Comparison of ENCODE assay signal across 9 mouse cellular contexts in genomic region chr6:71268929-71269685, GRCm38 (mm10). TPM values are rescaled to one million over a fixed set of nuclear protein-coding genes. Genes with fewer than 3 reads are reported as not detected.
DNase-seq lines count a peak whose midpoint lies in the region; ATAC-seq and TF ChIP-seq lines count a peak whose summit lies in the region.
"Had no signal": no experiment of that assay in that cellular context is flagged by ENCODE, and none has a peak within 500 bp of the region (broad histone marks: within the 10 kb centered on the region; RNA-seq: fewer than 3 reads in every experiment).

No protein-coding gene starts in this region.

- H3K36me3 ChIP-seq in intestine, embryonic 14.5 days (ENCODE audit: control insufficient read depth, insufficient read depth, low read length) = no peaks in the 10 kb centered on the region
- H3K36me3 ChIP-seq in intestine, embryonic 15.5 days = no peaks in the 10 kb centered on the region
- peaks cover 0 to 26% of the 10 kb centered on the region in 2 experiments; a peak in 3 of 4 replicates for H3K36me3 ChIP-seq in MEL (ENCODE audit: control insufficient read depth in 1 of 2, insufficient read depth in 2 of 2, low read length in 2 of 2)
- H3K36me3 ChIP-seq in heart, adult 2 months (ENCODE audit: control insufficient read depth, insufficient read depth, low read length) = peaks cover 9% of the 10 kb centered on the region

- no peak for TF ChIP-seq POLR2A in MEL (IDR thresholded peaks at IDR 0.05; ENCODE audit: control insufficient read depth in 1 of 2, insufficient read depth in 1 of 2, low read depth in 1 of 2, low read length in 2 of 2, poor library complexity in 1 of 2)
- 0 out of 2 replicates have a peak, but pooled peaks have one; percentile 49 for TF ChIP-seq POLR2A in heart, adult 2 months (IDR thresholded peaks at IDR 0.05; ENCODE audit: insufficient read depth, low read depth, low read length)

- no peak for ATAC-seq in intestine, embryonic 14.5 days (replicated peaks; ENCODE audit: low FRiP score, low TSS enrichment, low read depth)
- ATAC-seq in intestine, embryonic 15.5 days = no peak
- ATAC-seq in megakaryocyte-erythroid progenitor cell, adult 5-6 weeks (replicated peaks; ENCODE audit: low FRiP score, low TSS enrichment, poor library complexity, severe bottlenecking) = peak; percentile 43; the same call in 1 of the 2 replicates

- intact Hi-C loops in heart, adult 2 months (cut with DNase I) = no loop called here
- intact Hi-C loops in left cerebral cortex, postnatal 25 days (cut with DNase I) = loop anchor here (10.0 kb wide), 1 partner anchor 104 kb away; no protein-coding TSS in a partner anchor

- WGBS in intestine, embryonic 14.5 days = 60% methylated on average over 7 of the region's 7 CpGs
- WGBS in intestine, embryonic 15.5 days = 63% methylated on average over 7 of the region's 7 CpGs
- 40% methylated on average over 7 of the region's 7 CpGs for WGBS in heart, adult 2 months

- H3K9me3 ChIP-seq in intestine, embryonic 14.5 days (ENCODE audit: control insufficient read depth, low read length) = no peaks in the 10 kb centered on the region
- no peaks in the 10 kb centered on the region for H3K9me3 ChIP-seq in intestine, embryonic 15.5 days
- no peaks in the 10 kb centered on the region for H3K9me3 ChIP-seq in MEL (replicated peaks; ENCODE audit: insufficient read depth, low read length)

- no peak for TF ChIP-seq EP300 in MEL (IDR thresholded peaks at IDR 0.05; ENCODE audit: low read depth in 1 of 2, low read length in 2 of 2)
- no peak for TF ChIP-seq EP300 in heart, adult 2 months (IDR thresholded peaks at IDR 0.05; ENCODE audit: insufficient read depth, low read depth, low read length)

- H3K79me2 ChIP-seq in MEL (ENCODE audit: control insufficient read depth, insufficient read depth, low read length, poor library complexity) = peaks cover 19% of the 10 kb centered on the region
- no peaks in the 10 kb centered on the region for H3K79me2 ChIP-seq in heart, adult 2 months (replicated peaks; ENCODE audit: control insufficient read depth, insufficient read depth, low read length)

- H3K9ac ChIP-seq in intestine, embryonic 14.5 days (ENCODE audit: low read length) = no peak overlapping the region
- H3K9ac ChIP-seq in intestine, embryonic 15.5 days = no peak overlapping the region
- H3K9ac ChIP-seq in MEL (ENCODE audit: control insufficient read depth, low read depth, low read length, poor library complexity, severe bottlenecking) = peak overlapping the region; percentile 78
- H3K9ac ChIP-seq in heart, adult 2 months (ENCODE audit: low read depth, low read length) = no peak overlapping the region

- peak; percentile 42 for DNase-seq in intestine, embryonic 14.5 days (ENCODE audit: low spot score)
- peak; percentile 87 for DNase-seq in MEL (ENCODE audit: low read depth, low spot score)
- peak in 1 of 2 experiments; percentile 40 for DNase-seq in heart, adult 2 months
- DNase-seq in right cerebral cortex, adult 18-20 months = no peak
- no peak for DNase-seq in left cerebral cortex, adult 8-10 months (ENCODE audit: low spot score in 2 of 2)
- DNase-seq in left cerebral cortex, postnatal 25 days (ENCODE audit: low spot score in 2 of 2) = no peak

- TF ChIP-seq CTCF in MEL (IDR thresholded peaks at IDR 0.05 in 2 of 3, conservative IDR thresholded peaks at IDR 0.05 in 1 of 3; ENCODE audit: control insufficient read depth in 1 of 3, insufficient read depth in 1 of 3, low read depth in 2 of 3, low read length in 3 of 3, poor library complexity in 1 of 3, severe bottlenecking in 1 of 3) = peak; percentile 23 to 69 (median 51); a peak in 5 of 6 replicates
- peak; percentile 55 for TF ChIP-seq CTCF in heart, adult 2 months (IDR thresholded peaks at IDR 0.05)

- no peak overlapping the region for H3K4me3 ChIP-seq in intestine, embryonic 14.5 days (ENCODE audit: low read depth, low read length)
- no peak overlapping the region for H3K4me3 ChIP-seq in intestine, embryonic 15.5 days (replicated peaks)
- peak overlapping the region in 1 of 2 experiments; percentile 21; a peak in 3 of 4 replicates for H3K4me3 ChIP-seq in MEL (ENCODE audit: control insufficient read depth in 1 of 2, insufficient read depth in 1 of 2, low read depth in 2 of 2, low read length in 2 of 2)
- H3K4me3 ChIP-seq in heart, adult 2 months = no peak overlapping the region

- no peak overlapping the region for H3K4me2 ChIP-seq in intestine, embryonic 14.5 days (ENCODE audit: low read length)
- no peak overlapping the region for H3K4me2 ChIP-seq in intestine, embryonic 15.5 days (replicated peaks)

- no peaks in the 10 kb centered on the region for H3K27me3 ChIP-seq in intestine, embryonic 14.5 days (replicated peaks; ENCODE audit: control insufficient read depth, insufficient read depth, low read length)
- H3K27me3 ChIP-seq in intestine, embryonic 15.5 days (replicated peaks) = no peaks in the 10 kb centered on the region
- H3K27me3 ChIP-seq in MEL (ENCODE audit: control insufficient read depth in 1 of 2, insufficient read depth in 2 of 2, low read length in 2 of 2) = no peaks in the 10 kb centered on the region
- no peaks in the 10 kb centered on the region for H3K27me3 ChIP-seq in heart, adult 2 months (ENCODE audit: control insufficient read depth, insufficient read depth, low read length)

- peak; percentile 56 for TF ChIP-seq RAD21 in MEL (IDR thresholded peaks at IDR 0.05; ENCODE audit: low read depth, low read length)

- peaks cover 4% of the 10 kb centered on the region; the same call in 1 of the 2 replicates for H3K4me1 ChIP-seq in intestine, embryonic 14.5 days (replicated peaks; ENCODE audit: control insufficient read depth, insufficient read depth, low read length)
- 0 out of 2 replicates have a peak, but pooled peaks cover 5% of the 10 kb centered on the region for H3K4me1 ChIP-seq in intestine, embryonic 15.5 days (replicated peaks)
- peaks cover 15 to 22% of the 10 kb centered on the region in 2 experiments for H3K4me1 ChIP-seq in MEL (ENCODE audit: control insufficient read depth in 1 of 2, insufficient read depth in 2 of 2, low read length in 2 of 2)
- H3K4me1 ChIP-seq in heart, adult 2 months (ENCODE audit: control insufficient read depth, insufficient read depth, low read length) = peaks cover 4% of the 10 kb centered on the region

- no peak overlapping the region for H3K27ac ChIP-seq in intestine, embryonic 14.5 days (ENCODE audit: low read depth)
- no peak overlapping the region for H3K27ac ChIP-seq in intestine, embryonic 15.5 days
- H3K27ac ChIP-seq in MEL (ENCODE audit: control insufficient read depth, low read depth, low read length) = peak overlapping the region; percentile 99
- H3K27ac ChIP-seq in heart, adult 2 months = peak overlapping the region; percentile 99

TF ChIP-seq in MEL, 35 proteins besides CTCF, POLR2A, EP300 and RAD21 (continues in another document):
- TF ChIP-seq MXI1 (IDR thresholded peaks at IDR 0.05; ENCODE audit: low read depth, low read length) (no peak), ZC3H11A (IDR thresholded peaks at IDR 0.05; ENCODE audit: low read depth, low read length) (peak; percentile 37; the same call in 1 of the 2 replicates), USF1 (IDR thresholded peaks at IDR 0.05; ENCODE audit: low read depth, low read length) (no peak), ETS1 (IDR thresholded peaks at IDR 0.05; ENCODE audit: low read depth, low read length) (peak; percentile 25; the same call in 1 of the 2 replicates), HCFC1 (IDR thresholded peaks at IDR 0.05; ENCODE audit: low read depth, low read length) (peak; percentile 48; the same call in 1 of the 2 replicates), ZNF384 (IDR thresholded peaks at IDR 0.05; ENCODE audit: low read depth, low read length) (no peak), POLR2AphosphoS5 (IDR thresholded peaks at IDR 0.05; ENCODE audit: borderline replicate concordance, low read depth, low read length) (no peak)

RNA-seq across cellular contexts. Expression of gene Krcc1, which starts 2.4 kb away (rescaled TPM):
- 49.6 and 55.7 TPM in 2 replicates for polyA plus RNA-seq in intestine, embryonic 14.5 days (2014; fragmentation: Nextera tagmentation; extraction: Ambion mirVana)
- 62.2 and 72.5 TPM in 2 replicates for polyA plus RNA-seq in intestine, embryonic 15.5 days (2015; fragmentation: Nextera tagmentation; extraction: Ambion mirVana)
- 19.3 and 25.8 TPM in 2 replicates for total RNA-seq in MEL (2012; rRNA removed)
- polyA plus RNA-seq in MEL (2012; ENCODE audit: insufficient read depth in 1 of 2, insufficient read length in 2 of 2, low read depth in 1 of 2, low replicate concordance in 2 of 2, missing spikeins in 1 of 2) = 10 to 100 TPM in 1 of 2 experiments, not detected in 1; 31.6 TPM
- 10 to 100 TPM; 56.1 to 63.5 TPM for total RNA-seq in heart, adult 2 months (2021)
- polyA plus RNA-seq in heart, adult 2 months (2012; rRNA removed) = 10.2 and 16.3 TPM in 2 replicates
- 35.7 and 49.9 TPM in 2 replicates for total RNA-seq in megakaryocyte-erythroid progenitor cell, adult 5-6 weeks (2014; fragmentation: Nextera tagmentation)
- 75.0 and 113 TPM in 2 replicates for total RNA-seq in megakaryocyte-erythroid progenitor cell, adult 5-6 weeks (2017)
- total RNA-seq in left cerebral cortex, adult 8-10 months (2022) = 10 to 100 TPM; 17.5 to 20.5 (median 19.2) TPM
- 10 to 100 TPM; 13.6 to 14.9 TPM for total RNA-seq in left cerebral cortex, postnatal 25 days (2021)

RNA-seq across cellular contexts. Expression of gene Smyd1, which starts 52.9 kb away (rescaled TPM):
- polyA plus RNA-seq in intestine, embryonic 14.5 days (2014; fragmentation: Nextera tagmentation; extraction: Ambion mirVana) = 0.56 and 0.78 TPM in 2 replicates
- 0.27 and 0.57 TPM in 2 replicates for polyA plus RNA-seq in intestine, embryonic 15.5 days (2015; fragmentation: Nextera tagmentation; extraction: Ambion mirVana)
- 0.07 TPM in 1 of 2 replicates, not detected in the other for total RNA-seq in MEL (2012; rRNA removed)
- polyA plus RNA-seq in MEL (2012; ENCODE audit: insufficient read depth in 1 of 2, insufficient read length in 2 of 2, low read depth in 1 of 2, low replicate concordance in 2 of 2, missing spikeins in 1 of 2) = under 1 TPM in 1 of 2 experiments, not detected in 1; 0.19 TPM
- 100 to 1,000 TPM; 325 to 352 TPM for total RNA-seq in heart, adult 2 months (2021)
- 192 and 372 TPM in 2 replicates for polyA plus RNA-seq in heart, adult 2 months (2012; rRNA removed)
- not detected in 2 replicates for total RNA-seq in megakaryocyte-erythroid progenitor cell, adult 5-6 weeks (2014; fragmentation: Nextera tagmentation)
- total RNA-seq in megakaryocyte-erythroid progenitor cell, adult 5-6 weeks (2017) = not detected in 2 replicates
- total RNA-seq in left cerebral cortex, adult 8-10 months (2022) = 1 to 10 TPM in 1 of 4 experiments, under 1 TPM in 3; 0.27 to 1.7 (median 0.75) TPM
- 1 to 10 TPM in 1 of 2 experiments, under 1 TPM in 1; 0.96 to 2.4 TPM for total RNA-seq in left cerebral cortex, postnatal 25 days (2021)

RNA-seq across cellular contexts. Expression of gene Cd8b1, which starts 53.5 kb away (rescaled TPM):
- polyA plus RNA-seq in intestine, embryonic 14.5 days (2014; fragmentation: Nextera tagmentation; extraction: Ambion mirVana) = 0.16 TPM in 1 of 2 replicates, not detected in the other
- 0.21 TPM in 1 of 2 replicates, not detected in the other for polyA plus RNA-seq in intestine, embryonic 15.5 days (2015; fragmentation: Nextera tagmentation; extraction: Ambion mirVana)
- not detected in 2 replicates for total RNA-seq in MEL (2012; rRNA removed)
- polyA plus RNA-seq in MEL (2012; ENCODE audit: insufficient read depth in 1 of 2, insufficient read length in 2 of 2, low read depth in 1 of 2, low replicate concordance in 2 of 2, missing spikeins in 1 of 2) = not detected
- total RNA-seq in heart, adult 2 months (2021) = under 1 TPM in 1 of 2 experiments, not detected in 1; 0.31 TPM
- 0.51 and 1.2 TPM in 2 replicates for polyA plus RNA-seq in heart, adult 2 months (2012; rRNA removed)
- total RNA-seq in megakaryocyte-erythroid progenitor cell, adult 5-6 weeks (2014; fragmentation: Nextera tagmentation) = 0.49 TPM in 1 of 2 replicates, not detected in the other
- total RNA-seq in megakaryocyte-erythroid progenitor cell, adult 5-6 weeks (2017) = not detected in 2 replicates
- not detected for total RNA-seq in left cerebral cortex, adult 8-10 months (2022)
- not detected for total RNA-seq in left cerebral cortex, postnatal 25 days (2021)
- polyA plus RNA-seq: cortical plate, adult 2 months had no signal

Comparison
In these comparisons a context has a peak if more than half of its experiments do, and no peak if none do; other contexts are left out.
1. DNase-seq: peak in intestine, embryonic 14.5 days (single experiment) and MEL (single experiment); none in right cerebral cortex, adult 18-20 months (single experiment), left cerebral cortex, adult 8-10 months (0 of 2) and left cerebral cortex, postnatal 25 days (0 of 2).
2. H3K27ac ChIP-seq: peak in MEL (single experiment) and heart, adult 2 months (single experiment); none in intestine, embryonic 14.5 days (single experiment) and intestine, embryonic 15.5 days (single experiment).
3. RNA of gene Smyd1, which starts 52.9 kb away (total RNA-seq): 325 to 352 TPM in heart, adult 2 months; 0.96 to 2.4 TPM in left cerebral cortex, postnatal 25 days, 0.27 to 1.7 TPM in left cerebral cortex, adult 8-10 months, 0.07 TPM in MEL and not detected in megakaryocyte-erythroid progenitor cell, adult 5-6 weeks; every median in the first group is over 10 times any median in the second.